Mouse (Mus musculus) heart, adult 2 months (tissue): ENCODE measurements around the gene Rsph14. TPM values are rescaled to one million over a fixed set of nuclear protein-coding genes. Genes with fewer than 3 reads are reported as not detected.

Experiments used
- DNase-seq, 2 experiments: peaks; one replicate each; pipeline ENCODE4 v3.0.0; 2021
- H3K27ac ChIP-seq: fragments of 200-600 bp; 2 replicates; pipeline ENCODE4 v1.8.1; 2022
- H3K27me3 ChIP-seq: fragments of 200-500 bp; 2 replicates; pipeline ENCODE4 v1.6.1; 2012; ENCODE audit warnings: mild to moderate bottlenecking, low read length, inconsistent platforms, mixed read lengths; ENCODE audit not compliant: control insufficient read depth, insufficient read depth
- H3K36me3 ChIP-seq: fragments of 200-500 bp; 2 replicates; pipeline ENCODE4 v1.6.1; 2012; ENCODE audit warnings: low read length, inconsistent platforms; ENCODE audit not compliant: control insufficient read depth, insufficient read depth
- H3K4me1 ChIP-seq: fragments of 200-500 bp; 2 replicates; pipeline ENCODE4 v1.6.1; 2011; ENCODE audit warnings: low read length; ENCODE audit not compliant: control insufficient read depth, insufficient read depth
- H3K4me3 ChIP-seq: fragments of 200-600 bp; 2 replicates; pipeline ENCODE4 v1.8.1; 2022
- H3K79me2 ChIP-seq: fragments of 200-500 bp; replicated peaks from 2 replicates; pipeline ENCODE4 v1.6.1; 2012; ENCODE audit warnings: mild to moderate bottlenecking, inconsistent platforms, low read length, moderate library complexity, mixed read lengths; ENCODE audit not compliant: control insufficient read depth, insufficient read depth
- H3K9ac ChIP-seq: fragments of 200-500 bp; 2 replicates; pipeline ENCODE4 v1.6.1; 2012; ENCODE audit warnings: low read depth, mild to moderate bottlenecking, control low read depth, inconsistent platforms, low read length, mixed read lengths
- CTCF ChIP-seq: fragments of 200-600 bp; IDR thresholded peaks from 2 replicates; pipeline ENCODE4 v1.8.1; 2022; ENCODE audit warnings: antibody characterized with exemption, mild to moderate bottlenecking, moderate library complexity
- EP300 ChIP-seq: fragments of 200-500 bp; IDR thresholded peaks from 2 replicates; pipeline ENCODE4 v1.6.1; 2011; ENCODE audit warnings: low read depth, low read length, control low read depth; ENCODE audit not compliant: insufficient read depth
- POLR2A ChIP-seq: fragments of 200-500 bp; IDR thresholded peaks from 2 replicates; pipeline ENCODE4 v1.6.1; 2011; ENCODE audit warnings: mild to moderate bottlenecking, low read depth, low read length, control low read depth; ENCODE audit not compliant: insufficient read depth
- WGBS: fragments of 180-500 bp; shearing (Covaris S2); methylation state at CpG from one replicate; pipeline ENCODE4 v1.1.7; 2018; 5-methylcytosine and 5-hydroxymethylcytosine counted together
- intact Hi-C: fragments of 180-260 bp; cut with DNase I; formaldehyde crosslinking; loops from one replicate; pipeline ENCODE4 v1.15.1; 2025
- polyA plus RNA-seq: library from polyadenylated mRNA; depleted of rRNA; stranded (reverse); fragments of >200 nt; gene quantifications from 2 replicates; pipeline ENCODE4 v1.2.3, GENCODE M21; 2012
- total RNA-seq, 2 experiments: library from RNA; stranded (reverse); gene quantifications; 2 replicates each; pipeline ENCODE4 v1.2.3; 2021

Rsph14 gene
- total and polyA plus RNA-seq, 3 experiments: 0.86 TPM; not detected in 2

DNA sequence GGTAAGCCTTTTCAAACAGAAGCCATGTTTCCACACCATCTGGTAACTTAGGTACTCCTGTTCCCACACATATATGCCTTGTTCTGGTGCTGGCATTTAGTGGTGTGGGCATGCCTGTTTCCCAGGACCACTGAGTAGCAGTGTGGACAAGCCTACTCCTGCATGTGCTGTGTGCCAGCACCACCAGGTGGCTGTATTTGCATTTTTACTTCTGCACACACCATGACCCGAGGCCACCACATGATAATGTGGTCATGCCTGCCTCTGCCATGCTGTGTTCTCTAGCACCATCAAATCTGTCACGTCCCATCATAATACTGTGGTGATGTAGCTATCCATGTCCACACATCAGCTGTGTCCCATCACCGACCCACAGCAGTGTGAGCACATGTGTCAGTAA, 93.1 kb downstream of the Rsph14 start:
- Histone ChIP-seq H3K79me2 (no peaks in the 10 kb centered on the region), H3K36me3 (no peaks in the 10 kb centered on the region), H3K9ac (no peak overlapping the region), H3K27ac (no peak overlapping the region), H3K4me1 (no peaks in the 10 kb centered on the region), H3K4me3 (no peak overlapping the region), H3K27me3 (no peaks in the 10 kb centered on the region)
- intact Hi-C loops: no loop called here
- 46% methylated on average over 3 of the region's 3 CpGs for WGBS
- TF ChIP-seq CTCF (peak; percentile 28), EP300 (no peak)
- DNase-seq: no peak

DNA sequence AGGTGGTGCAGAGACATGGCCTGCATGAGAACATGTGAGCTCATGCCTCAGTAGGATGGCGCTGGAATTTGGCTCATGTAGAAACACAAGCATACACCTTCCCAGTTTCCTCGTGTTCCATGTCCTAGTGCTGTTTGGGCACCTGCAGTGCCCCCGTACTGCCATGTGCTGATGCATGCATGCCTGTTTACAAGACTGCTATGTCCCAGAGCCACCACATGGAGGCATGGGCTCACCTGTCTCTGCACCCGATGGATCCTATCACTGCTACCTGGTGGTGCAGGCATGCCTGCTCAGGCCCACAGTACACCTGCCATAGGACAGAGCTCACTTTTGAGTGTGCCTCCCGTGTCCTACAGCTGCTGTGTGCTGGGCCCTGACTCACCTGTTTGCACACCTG, 94.0 kb downstream of the Rsph14 start:
- TF ChIP-seq POLR2A: no peak
- TF ChIP-seq CTCF: no peak
- TF ChIP-seq EP300: no peak
- Histone ChIP-seq H3K36me3 (no peaks in the 10 kb centered on the region), H3K9ac (no peak overlapping the region), H3K27me3 (no peaks in the 10 kb centered on the region; the same call in 1 of the 2 replicates), H3K4me3 (no peak overlapping the region), H3K4me1 (no peaks in the 10 kb centered on the region), H3K79me2 (no peaks in the 10 kb centered on the region), H3K27ac (no peak overlapping the region)
- DNase-seq: no peak
- 61% methylated on average over 5 of the region's 5 CpGs for WGBS
- intact Hi-C loops: no loop called here

DNA sequence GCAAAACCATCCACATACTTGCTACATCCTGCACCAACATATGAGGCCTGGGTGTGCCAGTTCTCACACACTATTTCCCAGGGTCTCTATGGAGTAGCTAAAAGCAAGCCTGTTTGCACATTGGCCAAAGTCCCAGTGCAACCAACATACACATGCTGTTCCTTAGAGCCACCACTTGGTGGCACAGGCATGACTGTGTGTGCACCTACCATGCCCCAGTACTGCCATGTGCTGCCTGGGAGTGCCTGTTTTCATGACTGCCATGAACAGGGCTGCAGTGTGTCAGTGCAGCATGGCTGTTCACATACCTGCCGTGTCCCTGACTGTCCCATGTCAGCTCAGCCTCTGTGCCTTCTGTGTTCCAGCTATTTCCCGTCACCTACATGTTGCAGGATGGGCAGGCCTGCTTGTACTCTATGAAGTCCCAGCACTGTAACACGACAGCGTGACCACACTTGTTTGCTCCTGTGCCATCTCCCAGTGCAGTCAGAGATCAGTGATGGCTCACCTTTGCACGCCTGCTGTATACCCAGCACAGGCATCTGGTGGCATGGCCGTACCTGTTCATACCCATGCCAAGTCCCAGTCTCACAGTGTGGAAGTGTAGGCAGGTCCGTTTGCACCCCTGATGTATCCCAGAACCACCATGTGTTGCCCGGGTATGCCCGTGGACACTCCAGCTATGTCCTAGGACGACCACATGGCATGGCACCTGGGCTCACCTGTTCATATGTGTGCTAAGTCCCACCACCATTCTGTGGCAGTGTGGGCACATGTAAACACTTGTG, 95.2 kb downstream of the Rsph14 start:
- Histone ChIP-seq H3K79me2 (no peaks in the 10 kb centered on the region), H3K9ac (no peak overlapping the region), H3K27ac (no peak overlapping the region), H3K4me1 (no peaks in the 10 kb centered on the region), H3K27me3 (no peaks in the 10 kb centered on the region; the same call in 1 of the 2 replicates), H3K4me3 (no peak overlapping the region), H3K36me3 (no peaks in the 10 kb centered on the region)
- DNase-seq: peak in 1 of 2 experiments; percentile 14
- intact Hi-C loops: loop anchor here (2.0 kb wide), 1 partner anchor 84 kb away; no protein-coding TSS in a partner anchor
- 73% methylated on average over 10 of the region's 10 CpGs for WGBS
- TF ChIP-seq EP300: no peak
- peak; percentile 65 for TF ChIP-seq CTCF

DNA sequence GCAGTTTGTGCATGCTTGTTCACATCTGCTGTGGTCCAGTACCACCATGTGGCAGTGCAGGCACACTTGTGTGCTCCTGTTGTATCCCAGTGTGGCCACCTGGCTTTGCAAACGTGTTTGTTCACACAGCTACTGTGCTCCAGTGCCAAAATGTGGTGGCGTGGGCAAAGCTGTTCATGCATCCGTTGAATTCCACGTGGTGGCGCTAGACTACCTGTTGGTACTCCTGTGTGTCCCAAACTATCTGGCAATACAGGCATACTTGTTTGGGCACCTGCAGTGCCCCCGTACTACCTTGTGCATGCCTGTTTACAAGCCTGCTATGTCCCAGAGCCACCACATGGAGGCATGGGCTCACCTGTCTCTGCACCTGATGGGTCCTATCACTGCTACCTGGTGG, 97.4 kb downstream of the Rsph14 start:
- no peaks in the 10 kb centered on the region; the same call in 1 of the 2 replicates for H3K27me3 ChIP-seq
- H3K36me3 ChIP-seq: no peaks in the 10 kb centered on the region
- no peaks in the 10 kb centered on the region for H3K4me1 ChIP-seq
- intact Hi-C loops: loop anchor here (2.0 kb wide), 1 partner anchor 216 kb away; no protein-coding TSS in a partner anchor
- DNase-seq: peak in 1 of 2 experiments; percentile 17
- no peak overlapping the region for H3K9ac ChIP-seq
- no peak overlapping the region for H3K27ac ChIP-seq
- TF ChIP-seq CTCF (peak; percentile 37), POLR2A (no peak), EP300 (no peak)
- H3K4me3 ChIP-seq: no peak overlapping the region
- 28% methylated on average over 6 of the region's 6 CpGs for WGBS
- H3K79me2 ChIP-seq: no peaks in the 10 kb centered on the region

DNA sequence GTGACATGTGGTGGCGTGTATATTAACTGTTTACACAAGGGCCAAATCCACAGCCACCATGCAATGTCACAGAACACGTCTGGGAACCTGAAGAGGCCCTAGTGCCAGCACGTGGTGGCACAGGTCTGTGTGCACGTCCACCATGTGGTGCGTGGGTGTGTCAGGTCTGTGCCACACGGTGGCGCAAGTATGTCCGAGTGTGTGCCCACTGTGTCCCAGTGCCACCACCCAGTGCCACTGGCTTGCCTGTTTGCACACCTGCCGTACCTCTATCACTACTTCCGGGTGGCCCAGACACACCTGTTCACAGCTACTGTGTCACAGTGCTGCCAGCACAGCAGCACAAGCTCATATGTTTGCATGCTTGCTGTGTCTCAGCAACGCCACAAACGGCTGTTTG, 97.9 kb downstream of the Rsph14 start:
- intact Hi-C loops: loop anchor here (2.0 kb wide), 1 partner anchor 216 kb away; no protein-coding TSS in a partner anchor
- Histone ChIP-seq H3K4me1 (no peaks in the 10 kb centered on the region), H3K36me3 (no peaks in the 10 kb centered on the region), H3K27me3 (no peaks in the 10 kb centered on the region; the same call in 1 of the 2 replicates), H3K79me2 (no peaks in the 10 kb centered on the region), H3K9ac (no peak overlapping the region), H3K27ac (no peak overlapping the region), H3K4me3 (no peak overlapping the region)
- DNase-seq: no peak
- TF ChIP-seq EP300: no peak
- no peak for TF ChIP-seq POLR2A
- TF ChIP-seq CTCF: no peak
- WGBS: 76% methylated on average over 12 of the region's 12 CpGs

DNA sequence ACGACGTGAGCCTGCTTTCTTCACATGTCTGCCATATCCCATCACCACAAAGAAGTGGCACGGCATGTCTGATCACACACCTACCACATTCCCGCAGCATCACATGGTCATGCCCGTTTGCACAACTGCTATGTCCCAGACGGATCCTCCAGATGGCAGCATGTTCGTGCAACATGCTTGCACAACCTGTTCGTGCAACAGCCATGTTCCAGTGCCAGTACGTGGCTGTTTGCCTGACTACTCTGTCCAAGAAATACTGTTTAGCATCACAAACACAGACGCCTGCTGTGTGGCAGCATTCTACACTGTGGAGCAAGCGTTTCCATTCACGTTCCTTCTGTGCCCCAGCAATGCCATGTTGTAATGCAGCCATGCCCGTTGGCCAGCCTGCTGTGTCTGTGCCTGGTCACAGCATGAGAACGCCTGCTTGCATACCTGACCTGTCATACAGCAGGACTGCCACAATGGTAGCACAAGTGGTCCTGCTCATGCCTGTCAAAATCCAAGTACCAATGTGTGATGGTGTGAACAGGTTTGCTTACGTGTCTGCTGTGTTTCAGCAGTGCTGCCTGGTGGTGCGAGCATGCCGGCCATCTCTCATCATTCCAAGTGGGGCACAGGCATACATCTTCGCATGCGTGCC, 98.7 kb downstream of the Rsph14 start:
- DNase-seq: peak in 1 of 2 experiments; percentile 7
- H3K27ac ChIP-seq: no peak overlapping the region
- intact Hi-C loops: loop anchor here (2.0 kb wide), 1 partner anchor 217 kb away; no protein-coding TSS in a partner anchor
- TF ChIP-seq EP300 (no peak), CTCF (no peak), POLR2A (no peak)
- no peak overlapping the region for H3K9ac ChIP-seq
- H3K79me2 ChIP-seq: no peaks in the 10 kb centered on the region
- H3K4me1 ChIP-seq: no peaks in the 10 kb centered on the region
- no peak overlapping the region for H3K4me3 ChIP-seq
- 82% methylated on average over 19 of the region's 19 CpGs for WGBS
- no peaks in the 10 kb centered on the region; the same call in 1 of the 2 replicates for H3K27me3 ChIP-seq
- H3K36me3 ChIP-seq: no peaks in the 10 kb centered on the region
